Mouse (Mus musculus) ES-E14 (cell line): ENCODE results near the gene Cd37.

Source experiments
- CHD2 ChIP-seq: IDR thresholded peaks from 2 replicates; pipeline ENCODE4 v1.6.1; 2014; ENCODE audit warnings: mild to moderate bottlenecking, low read depth, low read length, inconsistent platforms
- HCFC1 ChIP-seq: IDR thresholded peaks from 2 replicates; pipeline ENCODE4 v1.6.1; 2012; ENCODE audit warnings: low read length, inconsistent platforms, borderline replicate concordance; ENCODE audit not compliant: insufficient read depth

DNA sequence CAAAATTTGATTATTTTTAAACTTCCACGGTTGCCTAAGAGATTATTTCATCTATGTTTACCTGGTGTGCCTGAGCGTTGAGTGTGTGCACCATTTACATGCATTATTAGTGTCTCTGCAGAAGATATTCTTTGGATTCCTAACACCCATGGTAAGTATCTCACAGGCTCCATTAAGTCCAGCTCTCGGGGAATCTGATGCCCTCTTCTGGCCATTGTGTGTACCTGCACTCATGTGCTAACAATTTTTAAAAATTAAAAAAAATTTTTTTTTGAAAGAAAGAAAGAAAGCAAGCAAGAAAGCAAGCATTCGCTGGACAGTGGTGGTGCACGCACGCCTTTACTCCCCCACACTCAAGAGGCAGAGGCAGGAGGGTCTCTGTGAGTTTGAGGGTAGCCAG is 30.7 kb downstream of the Cd37 start:
- TF ChIP-seq HCFC1 (no peak), CHD2 (no peak)
